Mouse (Mus musculus) urinary bladder, postnatal 4 days (tissue): ENCODE measurements at regions not wholly inside any gene's neighbourhood (a gene's known extent, or its start where the extent isn't known, plus 50 kb on each side); places are given as distances from the start of the nearest gene placed in this dataset.
"Not testable (repeated sequence)": the region's sequence is repeated elsewhere in the genome, so short reads cannot be mapped to it uniquely, and the experiment has no call there.

Experiments used
- DNase-seq, 2 experiments: peaks; one replicate each; pipeline ENCODE4 v3.0.0; 2021 to 2022; ENCODE audit warnings: low spot score in 2 of 2

DNA sequence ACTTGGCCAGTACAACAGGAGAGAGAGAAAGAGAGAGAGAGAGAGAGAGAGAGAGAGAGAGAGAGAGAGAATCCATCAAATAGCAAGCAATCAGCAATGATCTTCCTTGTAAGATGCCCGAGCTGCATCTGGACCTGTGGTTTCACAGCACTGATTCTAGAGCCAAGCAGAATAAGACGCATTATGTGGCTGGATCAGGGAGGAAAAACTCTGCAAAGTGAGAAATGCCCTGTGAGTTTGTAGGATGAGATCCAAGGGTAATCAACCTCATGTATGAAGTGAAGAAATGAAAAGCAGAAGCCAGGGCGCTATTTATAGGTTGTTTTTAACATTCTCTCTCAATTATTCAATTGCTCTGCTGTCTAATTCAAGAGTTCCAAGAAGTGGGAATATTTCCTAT is 339.3 kb upstream of the Maf start:
- no peak for DNase-seq

DNA sequence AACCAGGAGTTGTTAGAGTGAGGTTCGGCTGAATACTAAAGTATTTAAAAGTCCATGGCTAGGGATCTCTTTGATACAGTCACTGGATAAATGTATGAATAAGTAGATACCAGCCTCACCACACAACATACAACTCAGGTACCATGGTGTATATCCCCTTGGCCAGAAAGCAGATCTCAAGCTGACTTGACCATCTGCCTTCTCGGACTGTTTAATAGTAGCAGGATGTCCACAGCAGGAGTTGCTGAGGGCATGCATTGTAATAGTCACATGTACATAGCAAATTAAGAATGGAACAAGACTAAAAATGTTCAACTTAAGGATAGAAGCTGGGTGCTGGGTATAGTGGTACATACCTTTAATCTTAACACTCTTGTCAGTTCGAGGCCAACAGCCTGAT is 337.9 kb upstream of the Maf start:
- no peak for DNase-seq

DNA sequence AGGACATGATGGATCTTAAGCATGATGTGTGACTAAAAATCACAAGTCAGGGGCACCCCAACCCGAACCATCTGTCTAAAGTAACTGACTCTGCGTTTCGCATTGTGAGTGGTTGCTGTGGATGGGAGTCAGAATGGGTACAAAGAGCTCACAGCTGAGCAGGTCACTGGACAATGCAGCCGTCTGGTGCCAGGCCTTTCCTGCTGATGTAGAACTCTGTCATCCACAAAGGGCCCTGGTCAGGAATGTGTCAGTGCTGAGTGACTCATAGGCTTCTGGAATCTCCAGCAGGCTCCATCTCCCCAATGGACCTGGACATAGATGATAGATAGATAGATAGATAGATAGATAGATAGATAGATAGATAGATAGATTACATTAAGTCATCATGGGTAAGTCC is 335.8 kb upstream of the Maf start:
- no peak for DNase-seq

DNA sequence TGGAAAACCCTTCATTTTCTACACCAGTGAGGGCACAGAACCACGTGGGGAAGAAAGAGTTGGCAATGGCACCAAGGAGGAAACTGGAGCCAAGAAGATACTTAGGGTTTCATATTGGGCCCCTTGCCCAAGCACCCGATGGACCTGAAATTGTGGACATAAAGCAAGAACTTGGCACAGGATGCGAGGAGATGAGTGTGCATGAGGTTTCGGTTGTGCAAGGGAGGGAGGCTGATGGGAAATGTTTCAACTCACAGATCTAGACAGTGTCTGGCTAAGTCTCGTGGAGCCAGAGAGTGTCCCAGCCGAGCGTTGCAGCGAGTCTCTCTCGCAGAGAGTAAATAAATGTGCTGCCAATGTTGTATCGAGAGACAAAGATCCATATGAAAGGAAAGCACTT is 323.4 kb upstream of the Maf start:
- no peak for DNase-seq

DNA sequence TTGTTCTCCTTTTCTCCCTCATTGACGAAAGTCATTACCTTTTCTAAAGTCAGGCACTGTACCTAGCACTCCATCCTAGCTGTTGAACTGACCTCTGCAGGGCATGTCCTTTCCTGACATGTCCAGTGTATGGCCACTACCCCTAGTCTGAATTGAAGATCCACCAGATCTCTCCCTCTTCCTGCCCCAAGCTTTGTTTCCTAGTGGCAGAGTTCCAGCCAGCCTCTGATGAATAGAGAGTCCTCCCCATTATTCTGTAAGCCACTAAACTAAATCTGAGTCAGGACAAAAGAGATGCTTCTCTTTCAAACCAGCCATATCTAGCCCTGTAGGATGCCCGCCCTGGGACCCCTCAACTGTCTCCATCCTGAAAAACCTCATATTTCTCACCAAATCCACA is 317.7 kb upstream of the Maf start:
- DNase-seq: no peak

DNA sequence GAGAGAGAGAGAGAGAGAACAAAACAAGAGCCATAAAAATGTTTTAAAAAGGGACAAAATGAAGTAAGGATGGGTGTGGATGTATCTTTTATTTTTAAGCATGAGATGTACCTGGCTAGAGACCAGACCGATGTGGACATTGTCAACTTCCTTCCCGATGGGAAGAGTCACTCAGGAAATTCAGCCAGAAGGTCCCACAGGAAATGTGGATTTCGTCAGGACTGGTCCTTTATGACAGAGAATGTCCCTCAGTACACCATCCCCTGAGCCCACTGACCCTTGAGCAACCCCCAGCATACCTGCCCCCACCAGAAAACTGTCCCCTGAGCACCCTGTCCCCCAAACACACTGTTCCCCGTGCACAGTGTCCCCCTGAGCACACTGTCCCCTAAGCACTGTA is 317.2 kb upstream of the Maf start:
- DNase-seq: no peak

DNA sequence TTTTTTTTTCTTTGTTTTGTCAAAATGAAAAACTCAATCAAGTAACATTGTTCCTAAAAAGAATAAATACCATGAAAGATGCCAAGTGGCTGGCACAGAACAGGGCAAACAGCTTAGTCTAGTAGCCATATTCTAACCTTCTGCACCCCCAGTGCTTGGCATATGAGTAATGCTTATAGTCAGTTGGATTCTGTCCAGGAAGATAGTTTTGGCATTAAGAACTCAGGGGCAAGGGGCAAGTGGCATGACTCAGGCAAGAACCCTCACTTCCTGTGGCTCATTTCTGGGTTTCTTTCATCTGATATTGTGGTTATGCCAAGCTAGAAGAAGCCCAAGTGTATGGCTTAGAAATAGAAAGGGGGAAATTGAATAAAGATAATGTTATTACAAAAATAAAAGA is 314.1 kb upstream of the Maf start:
- no peak for DNase-seq

DNA sequence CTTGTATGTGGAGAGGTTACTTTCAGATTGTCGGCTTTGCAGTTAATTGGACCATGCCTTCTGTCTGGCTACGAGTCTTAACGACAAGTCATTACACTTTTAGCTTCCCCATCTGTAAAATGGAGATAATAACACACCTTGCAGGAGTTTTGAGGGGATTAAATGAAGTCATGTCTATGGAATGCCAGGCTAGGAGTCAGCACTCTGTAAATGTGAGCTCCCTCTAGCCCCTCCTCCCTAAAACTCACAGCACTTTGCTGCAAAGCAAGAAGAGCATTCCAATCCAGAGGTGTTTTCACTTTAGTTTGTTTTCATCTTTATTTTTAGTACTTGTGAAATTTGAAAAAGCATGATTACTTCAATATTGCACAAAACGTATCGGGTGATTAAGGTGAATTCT is 287.7 kb upstream of the Maf start:
- no peak for DNase-seq

DNA sequence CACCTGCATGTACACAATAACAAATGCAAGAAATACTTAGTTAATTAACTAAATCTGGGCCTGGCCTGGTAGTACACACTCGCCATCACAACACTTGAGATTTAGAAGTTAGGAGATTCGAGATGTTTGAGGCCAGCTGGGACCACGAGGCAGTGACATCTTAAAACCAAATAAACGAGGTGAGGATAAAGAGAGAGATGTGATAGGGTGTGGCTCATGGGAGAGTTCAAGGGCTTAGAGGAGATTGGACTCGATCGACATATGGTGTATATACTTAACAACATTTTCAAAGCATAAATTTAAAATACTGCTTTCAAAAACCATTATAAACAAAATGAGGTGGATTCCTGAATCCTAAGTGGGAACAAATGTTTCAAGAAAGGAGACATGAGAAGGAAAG is 284.4 kb upstream of the Maf start:
- no peak for DNase-seq

DNA sequence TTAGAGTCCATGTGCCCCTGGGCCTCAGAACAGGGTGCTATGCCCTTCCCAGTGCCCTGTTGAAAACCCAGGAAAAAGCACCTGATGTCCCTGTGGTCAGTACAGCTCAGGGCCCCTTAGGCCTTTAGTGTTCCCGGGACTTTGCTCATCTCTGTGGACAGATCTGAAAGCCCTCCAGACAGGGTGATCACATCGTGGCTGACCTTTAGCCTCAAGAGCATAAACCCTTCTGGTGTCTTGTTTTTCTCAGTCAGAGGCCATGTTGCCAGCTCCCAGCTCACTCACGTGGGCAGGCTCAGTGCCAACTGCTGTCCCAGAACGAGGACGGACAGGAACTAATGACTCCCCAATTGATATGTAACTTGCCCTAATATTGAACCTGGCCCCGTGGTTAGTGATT is 275.8 kb upstream of the Maf start:
- no peak for DNase-seq

DNA sequence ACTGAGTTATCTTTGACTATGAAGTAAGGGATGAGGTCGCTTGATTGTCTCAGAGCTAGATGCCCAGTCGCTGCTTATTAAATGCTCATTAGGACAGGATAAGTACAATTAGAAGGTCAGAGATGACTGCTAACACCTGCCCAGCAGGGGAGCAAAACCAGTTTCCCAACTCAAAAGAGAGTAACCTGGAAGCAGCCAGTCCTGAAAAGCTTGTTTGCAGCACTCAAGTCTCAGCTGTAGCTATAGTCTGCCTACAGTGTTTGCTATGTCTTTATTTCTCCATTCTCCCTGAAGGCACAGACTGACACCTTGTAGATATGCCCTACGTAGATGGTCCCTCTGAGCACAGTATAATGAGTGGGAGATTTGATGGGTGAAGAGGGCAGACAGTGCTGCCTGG is 274.7 kb upstream of the Maf start:
- DNase-seq: no peak

DNA sequence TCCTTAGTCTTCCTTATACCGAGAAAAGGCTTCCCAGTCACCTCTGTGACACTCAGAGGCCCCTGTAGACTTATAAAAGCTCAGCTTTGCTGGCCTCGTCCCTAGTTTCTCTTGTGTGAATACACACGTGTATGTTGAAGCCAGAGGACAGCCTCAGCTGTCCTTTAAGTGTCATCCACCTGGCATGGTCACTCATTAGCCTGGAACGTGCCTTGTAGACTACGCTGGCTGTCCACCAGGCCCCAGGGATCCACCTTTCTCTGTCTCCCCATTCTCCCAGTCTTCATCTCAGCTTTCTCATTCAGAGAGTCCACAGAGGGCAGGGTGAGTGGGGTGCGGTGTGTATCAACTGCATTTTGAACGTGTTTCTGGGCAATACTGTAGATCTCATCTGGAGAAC is 273.8 kb upstream of the Maf start:
- no peak for DNase-seq

DNA sequence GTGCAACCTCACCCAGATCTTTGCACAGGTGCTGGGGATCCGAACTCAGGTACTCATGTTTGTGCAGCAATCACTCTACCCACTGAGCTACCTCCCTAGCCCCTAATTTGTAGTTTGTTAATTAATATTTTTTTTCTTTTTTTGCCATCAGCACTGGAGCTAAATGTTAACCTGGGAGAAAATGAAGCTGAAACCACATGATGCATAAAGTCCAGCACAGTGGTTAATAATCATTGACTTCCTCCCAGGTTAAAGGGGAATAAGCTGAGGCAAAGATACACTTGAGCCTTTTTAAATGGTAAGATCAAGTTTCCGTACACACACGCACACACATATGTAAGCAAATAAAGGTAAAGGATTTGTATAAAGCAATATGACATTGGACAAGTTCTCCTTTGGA is 273.0 kb upstream of the Maf start:
- no peak for DNase-seq

DNA sequence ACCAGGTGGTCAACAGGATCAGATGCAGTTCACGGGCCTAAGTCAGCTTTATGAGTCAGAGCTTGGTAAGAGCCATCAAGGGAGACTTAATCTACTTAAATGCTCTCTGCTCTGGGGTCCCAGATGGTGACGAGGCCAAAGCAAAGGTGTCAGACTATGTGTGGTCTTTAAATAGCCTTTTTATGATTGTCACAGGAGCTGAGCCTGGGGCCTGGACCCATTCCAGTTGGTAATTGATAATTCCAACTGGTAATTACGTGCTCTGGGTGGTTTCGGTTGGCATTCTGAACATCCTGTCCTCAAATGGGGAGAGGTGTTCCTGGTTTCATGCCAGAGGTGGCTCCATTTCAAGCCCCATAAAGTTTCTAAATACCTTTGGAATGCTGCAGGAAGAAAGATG is 269.6 kb upstream of the Maf start:
- no peak for DNase-seq

DNA sequence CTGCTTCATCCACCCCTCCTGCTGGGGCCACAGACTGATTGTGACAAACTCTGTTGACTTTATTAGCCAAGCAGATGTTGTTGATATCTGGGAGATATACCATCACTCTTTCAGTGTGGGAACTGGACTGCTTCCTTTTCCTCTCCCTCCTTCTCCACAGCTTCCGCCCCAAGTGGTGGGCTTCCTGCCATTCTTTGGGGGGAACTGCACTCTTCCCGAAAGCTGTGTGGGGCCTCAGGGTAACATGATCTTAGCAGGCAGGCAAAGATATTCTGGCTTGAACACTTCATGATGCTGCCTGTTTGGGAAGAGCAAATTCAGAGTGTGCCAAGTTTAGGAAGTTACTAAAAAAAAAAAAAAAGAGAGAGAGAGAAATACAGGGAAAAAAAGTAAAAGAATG is 267.1 kb upstream of the Maf start:
- DNase-seq: no peak

DNA sequence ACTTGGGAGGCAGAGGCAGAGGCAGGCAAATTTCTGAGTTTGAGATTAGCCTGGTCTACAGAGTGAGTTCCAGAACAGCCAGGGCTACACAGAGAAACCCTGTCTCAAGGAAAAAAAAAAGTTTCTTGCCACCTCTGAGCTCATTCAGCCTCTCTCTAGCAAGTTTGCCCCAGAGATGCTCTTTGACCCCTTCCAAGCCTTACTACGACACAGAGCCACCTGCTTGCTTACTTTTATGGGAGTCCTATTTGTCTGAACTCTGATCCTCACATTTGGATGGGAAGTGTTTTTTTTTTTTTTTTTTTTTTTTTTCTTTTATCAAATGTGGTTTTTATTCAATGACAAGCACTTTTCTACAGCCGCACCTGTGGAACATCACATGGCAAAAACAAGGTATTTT is 263.8 kb upstream of the Maf start:
- not testable (repeated sequence) for DNase-seq

DNA sequence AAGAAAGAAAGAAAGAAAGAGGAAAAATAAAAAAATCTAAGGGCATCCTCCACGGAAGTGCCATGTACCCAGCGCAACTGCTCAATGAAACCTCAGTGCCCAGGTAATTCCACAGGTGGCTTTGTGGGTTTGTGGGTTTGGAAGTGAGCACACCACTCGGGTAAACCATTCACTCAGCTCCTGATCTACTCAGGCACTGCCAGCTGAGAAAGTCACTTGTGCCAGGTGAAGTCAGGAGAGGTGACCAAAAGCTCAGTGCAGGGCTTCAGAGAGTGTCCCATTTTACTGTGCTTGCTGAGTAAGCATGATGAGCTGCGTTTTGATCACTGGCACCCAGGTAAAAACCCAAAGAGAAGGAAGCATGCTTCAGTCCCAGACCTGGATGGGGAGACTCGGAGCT is 260.5 kb upstream of the Maf start:
- no peak for DNase-seq

DNA sequence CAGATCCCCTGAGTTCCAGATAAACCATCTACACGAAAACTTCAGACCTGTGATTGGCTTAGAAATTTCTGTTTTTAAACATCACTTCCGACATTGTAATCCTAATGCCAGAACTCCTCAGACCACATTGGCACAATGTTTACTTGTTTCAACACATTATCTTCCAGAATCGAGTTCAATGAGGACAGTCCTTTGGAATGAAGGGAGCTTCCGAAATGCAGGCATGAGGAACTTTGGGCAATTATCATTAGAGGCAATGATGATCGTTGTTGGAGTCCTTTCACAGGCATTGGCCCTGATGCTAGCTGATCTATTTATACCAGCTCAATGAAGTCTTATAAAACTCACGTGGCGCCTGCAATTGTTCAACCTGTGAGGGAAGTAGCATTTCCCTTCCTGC is 258.4 kb upstream of the Maf start:
- DNase-seq: no peak

DNA sequence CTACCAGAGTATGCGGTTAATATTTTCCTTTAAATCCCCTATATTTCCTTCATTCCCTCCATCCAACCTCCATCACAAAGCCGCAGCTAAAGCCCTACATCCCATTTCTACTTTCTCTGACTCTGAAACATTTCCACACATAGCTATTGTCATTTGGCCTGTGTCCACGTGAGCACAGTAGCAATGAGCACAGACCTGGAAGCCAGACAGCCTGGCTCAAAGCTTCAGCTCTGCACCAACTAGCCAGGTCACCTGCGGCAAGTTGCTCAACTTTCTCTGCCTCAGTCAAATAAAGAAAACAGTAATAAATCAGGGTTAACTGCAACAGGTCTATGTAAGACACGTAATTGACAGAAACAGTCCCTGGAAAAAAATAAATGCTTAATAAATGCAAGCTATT is 247.8 kb upstream of the Maf start:
- no peak for DNase-seq

DNA sequence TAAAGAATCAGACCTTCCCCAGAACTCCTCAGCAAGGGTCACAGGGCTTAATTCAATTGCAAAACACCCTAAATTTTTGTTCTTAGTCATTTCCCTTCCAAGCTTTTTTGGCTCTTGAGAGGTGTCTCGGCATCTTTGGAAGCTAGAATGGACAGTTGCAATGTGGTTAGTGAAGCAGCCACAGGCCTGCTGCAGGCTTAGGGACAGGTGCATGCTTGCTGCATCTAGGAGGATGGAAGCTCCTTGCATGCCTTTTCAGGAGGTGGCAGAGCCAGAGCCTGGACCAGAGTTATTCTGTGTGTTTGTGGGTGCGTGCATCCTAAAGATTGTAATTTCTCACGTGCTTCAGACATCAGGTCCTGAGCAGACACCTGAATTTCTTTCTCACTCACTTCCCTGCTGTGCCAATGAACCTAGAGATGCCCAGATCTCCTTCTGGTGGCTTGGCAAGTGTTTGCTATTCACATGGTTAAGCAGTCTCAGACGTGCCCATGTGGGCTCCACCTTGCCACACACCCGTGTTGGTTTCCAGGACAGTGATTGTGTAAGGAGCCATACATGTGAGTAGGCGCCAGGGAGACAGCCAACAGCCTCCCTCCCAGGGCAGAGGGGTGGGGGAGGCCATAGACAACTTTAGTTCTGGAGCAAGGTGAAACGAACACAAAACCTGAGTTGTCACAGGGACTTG is 246.3 kb upstream of the Maf start:
- DNase-seq: no peak

DNA sequence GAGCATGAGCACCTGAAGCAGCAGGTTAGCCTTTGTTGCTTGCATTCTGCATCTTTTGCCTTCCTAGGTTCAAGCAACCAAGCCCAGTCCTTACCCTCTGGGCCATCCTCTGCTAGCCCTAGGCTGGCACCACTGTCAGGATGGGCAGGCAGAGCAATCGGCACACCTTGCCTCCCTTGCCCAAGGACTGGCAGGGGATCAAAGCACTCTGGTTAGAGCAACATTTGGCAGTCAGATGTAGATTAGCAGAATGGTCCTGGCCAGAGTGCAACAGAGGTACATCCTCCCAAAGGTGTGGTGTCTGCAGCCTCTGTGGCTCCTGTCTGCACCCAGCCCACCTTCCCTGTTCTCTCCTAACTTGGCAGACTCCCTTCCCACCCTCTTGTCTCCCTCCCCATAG is 244.9 kb upstream of the Maf start:
- no peak for DNase-seq

DNA sequence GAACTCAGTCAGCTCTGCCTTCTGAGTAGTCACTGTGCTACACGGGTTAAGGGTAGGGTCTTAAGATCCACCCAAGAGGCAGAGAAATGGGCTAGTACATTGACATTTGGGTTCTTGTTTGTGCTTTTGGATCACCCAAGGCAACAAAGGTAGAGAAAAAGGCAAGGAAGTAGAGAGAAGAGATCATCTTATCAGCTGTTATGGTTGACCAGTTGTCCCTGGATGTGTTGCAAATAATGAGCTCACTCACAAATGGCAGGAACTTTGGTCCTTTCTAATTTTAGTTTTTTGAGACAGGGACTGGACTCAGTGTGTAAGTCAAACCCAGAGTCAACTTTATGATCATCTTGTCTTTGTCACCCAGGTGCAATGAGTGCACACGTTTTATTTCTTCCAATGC is 241.3 kb upstream of the Maf start:
- no peak for DNase-seq

DNA sequence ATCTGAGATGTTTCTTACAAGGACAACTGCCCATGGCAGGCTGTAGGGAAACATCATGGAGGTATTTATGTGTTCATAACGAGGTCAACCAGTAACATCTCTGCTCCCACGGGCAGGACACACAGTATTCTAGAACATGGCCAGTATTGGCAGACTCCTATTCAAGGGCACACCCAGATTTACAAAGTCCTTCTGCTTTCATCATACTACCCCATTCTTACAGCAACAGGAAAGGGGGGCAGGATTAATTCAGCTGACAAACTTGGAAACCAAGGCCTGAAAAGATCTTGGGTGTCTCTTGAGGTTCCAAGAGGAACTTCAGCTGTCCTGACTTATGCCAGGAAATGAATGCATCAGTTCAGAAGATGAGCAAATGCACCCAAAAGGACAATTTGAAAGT is 240.4 kb upstream of the Maf start:
- DNase-seq: no peak

DNA sequence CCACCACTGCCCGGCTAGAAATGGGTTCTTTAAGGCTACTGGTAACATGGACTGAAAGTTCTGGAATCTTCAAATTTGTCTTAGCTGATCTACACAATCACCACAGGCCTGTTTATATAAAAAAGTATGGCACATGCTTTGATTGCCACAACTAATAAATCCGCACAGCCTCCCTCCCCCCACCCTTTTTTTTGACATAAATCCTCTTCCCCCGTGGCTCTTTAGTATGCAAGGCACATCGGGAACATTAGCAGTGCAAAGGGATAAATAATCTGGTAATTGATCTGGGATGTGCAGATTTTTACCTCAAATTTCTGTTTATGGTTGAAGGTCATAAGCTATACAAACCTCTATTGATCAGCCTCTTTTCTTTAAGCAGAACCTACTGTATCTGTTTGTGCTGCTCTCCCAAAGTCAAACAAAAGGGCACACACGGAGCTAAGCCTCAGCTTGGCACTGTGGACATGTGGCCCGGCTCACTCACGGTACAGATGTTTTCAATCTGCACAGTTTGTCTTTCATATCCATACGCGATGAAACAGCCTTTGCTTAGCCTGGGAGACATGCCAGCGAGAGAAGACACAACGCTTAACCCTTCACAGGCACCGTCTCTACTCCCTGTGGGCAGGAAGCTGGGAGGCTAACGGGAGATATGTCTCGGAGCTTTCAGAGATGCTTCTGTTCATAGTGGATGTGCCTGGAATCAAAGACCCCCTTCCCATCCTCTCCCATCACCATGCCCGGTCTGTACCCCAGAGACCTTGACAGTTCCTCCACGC is 235.3 kb upstream of the Maf start:
- peak; percentile 36 to 60 for DNase-seq
